Mouse (Mus musculus) heart, embryonic 16.5 days (tissue): ENCODE measurements around the gene Atg16l1. TPM values are rescaled to one million over a fixed set of nuclear protein-coding genes. Genes with fewer than 3 reads are reported as not detected.
"Not testable (repeated sequence)": the region's sequence is repeated elsewhere in the genome, so short reads cannot be mapped to it uniquely, and the experiment has no call there.

ENCODE experiments used
- ATAC-seq: fragments of 200-750 bp; cut with Nextera tagmentation; replicated peaks from 2 replicates; pipeline ENCODE4 v1.8.0; 2017; ENCODE audit warnings: moderate number of reproducible peaks; ENCODE audit not compliant: insufficient read depth, low FRiP score; ENCODE audit errors: extremely low read depth
- H3K27ac ChIP-seq: fragments of 300-500 bp; sonication (generic); 2 replicates; pipeline ENCODE4 v1.5.1; 2014; ENCODE audit warnings: mild to moderate bottlenecking, low read length, control low read depth, moderate library complexity
- H3K27me3 ChIP-seq: fragments of 300-500 bp; sonication (generic); 2 replicates; pipeline ENCODE4 v1.6.1; 2014; ENCODE audit warnings: low read length, mixed read lengths; ENCODE audit not compliant: control insufficient read depth, insufficient read depth
- H3K36me3 ChIP-seq: fragments of 300-500 bp; sonication (generic); 2 replicates; pipeline ENCODE4 v1.6.1; 2014; ENCODE audit not compliant: control insufficient read depth, insufficient read depth
- H3K4me1 ChIP-seq: fragments of 300-500 bp; sonication (generic); 2 replicates; pipeline ENCODE4 v1.6.1; 2014; ENCODE audit warnings: low read length, mixed read lengths; ENCODE audit not compliant: control insufficient read depth, insufficient read depth
- H3K4me2 ChIP-seq: fragments of 300-500 bp; sonication (generic); 2 replicates; pipeline ENCODE4 v1.6.1; 2014; ENCODE audit warnings: low read depth, mild to moderate bottlenecking, control low read depth, low read length
- H3K4me3 ChIP-seq: fragments of 300-500 bp; sonication (generic); 2 replicates; pipeline ENCODE4 v1.5.1; 2014; ENCODE audit warnings: mild to moderate bottlenecking, control low read depth, low read length
- H3K9ac ChIP-seq: fragments of 300-500 bp; sonication (generic); 2 replicates; pipeline ENCODE4 v1.6.1; 2014; ENCODE audit warnings: low read length, control low read depth
- H3K9me3 ChIP-seq: fragments of 300-500 bp; sonication (generic); replicated peaks from 2 replicates; pipeline ENCODE4 v1.6.1; 2016; ENCODE audit warnings: low read length; ENCODE audit not compliant: control insufficient read depth
- WGBS: fragments of 180-500 bp; shearing (Covaris S2); extraction: QIAGEN DNeasy Blood & Tissue Kit; methylation state at CpG from one replicate; pipeline ENCODE4 v1.1.7; 2014; 5-methylcytosine and 5-hydroxymethylcytosine counted together
- polyA plus RNA-seq: library from polyadenylated mRNA; unstranded; fragments of >200 nt; fragmentation: Nextera tagmentation; extraction: Ambion mirVana; gene quantifications from 2 replicates; pipeline ENCODE4 v1.2.1, GENCODE M21; 2015

The Atg16l1 gene
- polyA plus RNA-seq, 1 experiment from 2014 or later = 24.9 TPM

- 0 out of 2 replicates have a peak, but pooled peaks cover 5% of the 10 kb centered on the region for H3K4me1 ChIP-seq
- H3K9me3 ChIP-seq = no peaks in the 10 kb centered on the region
- no peak overlapping the region for H3K4me3 ChIP-seq
- no peak overlapping the region for H3K27ac ChIP-seq
- H3K4me2 ChIP-seq = no peak overlapping the region
- no peaks in the 10 kb centered on the region for H3K27me3 ChIP-seq
- no peak for ATAC-seq
- WGBS = 73% methylated on average over 10 of the region's 10 CpGs
- no peaks in the 10 kb centered on the region for H3K36me3 ChIP-seq
- H3K9ac ChIP-seq = no peak overlapping the region
These were observed 56.4 kb downstream of the Atg16l1 start for GRCm38 (mm10) chr1:87812061-87812460.

GRCm38 (mm10) chr1:87813155-87813554 is 57.5 kb downstream of the Atg16l1 start:
- ATAC-seq = no peak
- no peak overlapping the region for H3K4me2 ChIP-seq
- WGBS = 68% methylated on average over 6 of the region's 6 CpGs

GRCm38 (mm10) chr1:87813681-87814080 is 58.0 kb downstream of the Atg16l1 start:
- WGBS = 74% methylated on average over 7 of the region's 7 CpGs
- Histone ChIP-seq H3K4me2 (no peak overlapping the region), H3K4me3 (no peak overlapping the region), H3K36me3 (no peaks in the 10 kb centered on the region), H3K9me3 (no peaks in the 10 kb centered on the region), H3K9ac (no peak overlapping the region), H3K4me1 (0 out of 2 replicates have a peak, but pooled peaks cover 5% of the 10 kb centered on the region), H3K27me3 (no peaks in the 10 kb centered on the region), H3K27ac (no peak overlapping the region)
- ATAC-seq = no peak

More at GRCm38 (mm10) chr1:87813155-87813554, 57.5 kb downstream of the Atg16l1 start:
- 0 out of 2 replicates have a peak, but pooled peaks cover 5% of the 10 kb centered on the region for H3K4me1 ChIP-seq
- no peaks in the 10 kb centered on the region for H3K9me3 ChIP-seq
- no peaks in the 10 kb centered on the region for H3K27me3 ChIP-seq
- no peaks in the 10 kb centered on the region for H3K36me3 ChIP-seq
- H3K27ac ChIP-seq = no peak overlapping the region
- H3K9ac ChIP-seq = no peak overlapping the region
- H3K4me3 ChIP-seq = no peak overlapping the region

GRCm38 (mm10) chr1:87824420-87824995 is 68.8 kb downstream of the Atg16l1 start:
- no peaks in the 10 kb centered on the region for H3K9me3 ChIP-seq
- H3K4me3 ChIP-seq = no peak overlapping the region
- no peaks in the 10 kb centered on the region for H3K36me3 ChIP-seq
- no peak overlapping the region for H3K4me2 ChIP-seq
- no peak overlapping the region for H3K27ac ChIP-seq
- no peak for ATAC-seq
- peaks cover 5% of the 10 kb centered on the region for H3K4me1 ChIP-seq
- H3K9ac ChIP-seq = no peak overlapping the region
- 90% methylated on average over 10 of the region's 10 CpGs for WGBS
- H3K27me3 ChIP-seq = no peaks in the 10 kb centered on the region

GRCm38 (mm10) chr1:87825281-87825680 is 69.6 kb downstream of the Atg16l1 start:
- Histone ChIP-seq H3K4me1 (peaks cover 6% of the 10 kb centered on the region), H3K9ac (no peak overlapping the region), H3K9me3 (no peaks in the 10 kb centered on the region), H3K4me3 (no peak overlapping the region), H3K36me3 (no peaks in the 10 kb centered on the region), H3K27me3 (no peaks in the 10 kb centered on the region), H3K4me2 (no peak overlapping the region), H3K27ac (no peak overlapping the region)
- 85% methylated on average over 5 of the region's 5 CpGs for WGBS
- no peak for ATAC-seq

GRCm38 (mm10) chr1:87825991-87826390 is 70.3 kb downstream of the Atg16l1 start:
- no peaks in the 10 kb centered on the region for H3K36me3 ChIP-seq
- H3K9me3 ChIP-seq = no peaks in the 10 kb centered on the region
- 81% methylated on average over 6 of the region's 6 CpGs for WGBS
- no peak for ATAC-seq
- H3K4me2 ChIP-seq = no peak overlapping the region
- no peak overlapping the region for H3K9ac ChIP-seq
- H3K27me3 ChIP-seq = no peaks in the 10 kb centered on the region
- no peak overlapping the region for H3K4me3 ChIP-seq
- peaks cover 6% of the 10 kb centered on the region for H3K4me1 ChIP-seq
- no peak overlapping the region for H3K27ac ChIP-seq

GRCm38 (mm10) chr1:87826474-87826873 is 70.8 kb downstream of the Atg16l1 start:
- Histone ChIP-seq H3K36me3 (no peaks in the 10 kb centered on the region), H3K4me2 (no peak overlapping the region), H3K9me3 (no peaks in the 10 kb centered on the region), H3K4me1 (peaks cover 6% of the 10 kb centered on the region), H3K27me3 (no peaks in the 10 kb centered on the region), H3K9ac (no peak overlapping the region), H3K27ac (no peak overlapping the region), H3K4me3 (no peak overlapping the region)
- no peak for ATAC-seq
- 48% methylated on average over 2 of the region's 2 CpGs for WGBS

GRCm38 (mm10) chr1:87827476-87827875 is 71.8 kb downstream of the Atg16l1 start:
- H3K4me2 ChIP-seq, H3K27ac ChIP-seq, H3K27me3 ChIP-seq, H3K9ac ChIP-seq, ATAC-seq, H3K9me3 ChIP-seq, H3K36me3 ChIP-seq, H3K4me3 ChIP-seq, H3K4me1 ChIP-seq: not testable (repeated sequence)
- WGBS = 91% methylated on average over 1 of the region's 1 CpGs

GRCm38 (mm10) chr1:87828185-87828584 is 72.5 kb downstream of the Atg16l1 start:
- Histone ChIP-seq H3K27me3 (no peaks in the 10 kb centered on the region), H3K4me3 (no peak overlapping the region), H3K4me2 (no peak overlapping the region), H3K9ac (no peak overlapping the region), H3K4me1 (peaks cover 6% of the 10 kb centered on the region), H3K36me3 (no peaks in the 10 kb centered on the region), H3K9me3 (no peaks in the 10 kb centered on the region), H3K27ac (peak overlapping the region; percentile 32; the same call in 1 of the 2 replicates)
- peak; percentile 53 for ATAC-seq
- WGBS = 48% methylated on average over 9 of the region's 9 CpGs
